Mouse (Mus musculus) heart, postnatal 0 days (tissue): ENCODE measurements around the gene Krt81.

Experiments used
- CTCF ChIP-seq: IDR thresholded peaks from 2 replicates; pipeline ENCODE4 v1.5.1; 2016; ENCODE audit warnings: antibody characterized with exemption, control low read depth, low read depth
- EP300 ChIP-seq: IDR thresholded peaks from 2 replicates; pipeline ENCODE4 v1.6.1; 2016; ENCODE audit warnings: antibody characterized with exemption, low read depth

- TF ChIP-seq CTCF, result no peak
- TF ChIP-seq EP300, result no peak
Observed at GRCm38 (mm10) chr15:101491431-101491830, 27.9 kb upstream of the Krt81 start, which contains the start of gene Krt83.
